Mouse (Mus musculus): ENCODE measurements around the gene Fam217a.
"Not testable (repeated sequence)": the region's sequence is repeated elsewhere in the genome, so short reads cannot be mapped to it uniquely, and the experiment has no call there.

Gene Fam217a

GRCm38 (mm10) chr13:34874736-34875135, 49.4 kb downstream of the Fam217a start:
- not testable (repeated sequence) for DNase-seq (ENCODE audit: low read depth, low spot score)

- peak; percentile 96 for DNase-seq (ENCODE audit: low read depth, low spot score)
These were observed 50.1 kb downstream of the Fam217a start for GRCm38 (mm10) chr13:34873801-34874681.

GRCm38 (mm10) chr13:34864420-34865169, 59.5 kb downstream of the Fam217a start:
- peak; percentile 61 for DNase-seq (ENCODE audit: low read depth, low spot score)

GRCm38 (mm10) chr13:34861166-34861565, 62.9 kb downstream of the Fam217a start:
- DNase-seq (ENCODE audit: low read depth, low spot score) = not testable (repeated sequence)
